Mouse (Mus musculus) heart, postnatal 0 days (tissue): Measurements from ENCODE around the gene Mcat.

ENCODE experiments used
- CTCF ChIP-seq: IDR thresholded peaks from 2 replicates; pipeline ENCODE4 v1.5.1; 2016; ENCODE audit warnings: antibody characterized with exemption, control low read depth, low read depth
- EP300 ChIP-seq: IDR thresholded peaks from 2 replicates; pipeline ENCODE4 v1.6.1; 2016; ENCODE audit warnings: antibody characterized with exemption, low read depth

GRCm38 (mm10) chr15:83515018-83515417 lies 48.6 kb downstream of the Mcat start:
- TF ChIP-seq CTCF = no peak
- no peak for TF ChIP-seq EP300
